Comparison of ENCODE assay signal across 20 mouse cellular contexts in genomic region chr6:29208178-29208577, GRCm38 (mm10). TPM values are rescaled to one million over a fixed set of nuclear protein-coding genes. Genes with fewer than 3 reads are reported as not detected.
A peak's percentile ranks its signal among the peaks of the same experiment; 100 is the strongest.
DNase-seq lines count a peak whose midpoint lies in the region; ATAC-seq lines count a peak whose summit lies in the region.
"Had no signal": no experiment of that assay in that cellular context is flagged by ENCODE, and none has a peak within 500 bp of the region (broad histone marks: within the 10 kb centered on the region; RNA-seq: fewer than 3 reads in every experiment).

No protein-coding gene starts in this region.

- no peak overlapping the region for H3K4me3 ChIP-seq in forebrain, embryonic 10.5 days
- H3K4me3 ChIP-seq in forebrain, embryonic 16.5 days (replicated peaks; ENCODE audit: low read length): no peak overlapping the region
- H3K4me3 ChIP-seq in heart, embryonic 13.5 days: no peak overlapping the region
- H3K4me3 ChIP-seq: embryonic facial prominence, embryonic 12.5 days; hindbrain, embryonic 15.5 days; megakaryocyte, embryonic 14.5 days; neural tube, embryonic 12.5 days had no signal

- ATAC-seq in forebrain, embryonic 16.5 days: no peak
- no peak for ATAC-seq in heart, embryonic 13.5 days (ENCODE audit: extremely low read depth, insufficient number of reproducible peaks, low FRiP score, low TSS enrichment)
- ATAC-seq: activated CD4-positive, CD25-positive, alpha-beta regulatory T cell, adult 4 months; liver, postnatal 0 days had no signal

- H3K27ac ChIP-seq in forebrain, embryonic 10.5 days: no peak overlapping the region
- H3K27ac ChIP-seq in forebrain, embryonic 16.5 days (ENCODE audit: low read length): no peak overlapping the region
- no peak overlapping the region for H3K27ac ChIP-seq in heart, embryonic 13.5 days (replicated peaks)
- H3K27ac ChIP-seq: embryonic facial prominence, embryonic 12.5 days; hindbrain, embryonic 15.5 days; neural tube, embryonic 12.5 days had no signal

- DNase-seq in forebrain, embryonic 10.5 days (ENCODE audit: extremely low spot score, low spot score): peak; percentile 12
- DNase-seq in heart, postnatal 4 days: no peak
- DNase-seq in testis, postnatal 10 days (ENCODE audit: low spot score): peak; percentile 31
- no peak for DNase-seq in testis, postnatal 14 days (ENCODE audit: low spot score)
- no peak for DNase-seq in left cerebral cortex, adult 18-20 months (ENCODE audit: low spot score in 2 of 2)
- no peak for DNase-seq in urinary bladder, postnatal 4 days (ENCODE audit: low spot score in 2 of 2)
- DNase-seq: adrenal gland, postnatal 25 days; cerebellum, adult 2 months; kidney, adult 18-20 months; liver, postnatal 0 days; thymus, adult 2 months had no signal

- 88% methylated on average over 5 of the region's 5 CpGs for WGBS in forebrain, embryonic 10.5 days
- WGBS in forebrain, embryonic 16.5 days: 84% methylated on average over 5 of the region's 5 CpGs
- WGBS in heart, embryonic 13.5 days: 71% methylated on average over 5 of the region's 5 CpGs

- H3K4me1 ChIP-seq in forebrain, embryonic 10.5 days: peaks cover 34% of the 10 kb centered on the region
- H3K4me1 ChIP-seq in forebrain, embryonic 16.5 days (replicated peaks; ENCODE audit: control insufficient read depth, insufficient read depth, low read length): peaks cover 31% of the 10 kb centered on the region
- peaks cover 16% of the 10 kb centered on the region for H3K4me1 ChIP-seq in heart, embryonic 13.5 days

- no peak overlapping the region for H3K9ac ChIP-seq in forebrain, embryonic 16.5 days (replicated peaks; ENCODE audit: low read depth, low read length)
- H3K9ac ChIP-seq in heart, embryonic 13.5 days: peak overlapping the region; percentile 28; the same call in 1 of the 2 replicates
- H3K9ac ChIP-seq: embryonic facial prominence, embryonic 12.5 days; hindbrain, embryonic 15.5 days; liver, postnatal 0 days; neural tube, embryonic 12.5 days had no signal

- peaks cover 8% of the 10 kb centered on the region for H3K27me3 ChIP-seq in forebrain, embryonic 10.5 days (ENCODE audit: poor library complexity, severe bottlenecking)
- H3K27me3 ChIP-seq in forebrain, embryonic 16.5 days (replicated peaks; ENCODE audit: control insufficient read depth, insufficient read depth, low read length): no peaks in the 10 kb centered on the region
- peaks cover under 1% of the 10 kb centered on the region for H3K27me3 ChIP-seq in heart, embryonic 13.5 days (replicated peaks)
- H3K27me3 ChIP-seq: hindbrain, embryonic 15.5 days had no signal

- no peaks in the 10 kb centered on the region for H3K9me3 ChIP-seq in forebrain, embryonic 10.5 days
- H3K9me3 ChIP-seq in forebrain, embryonic 16.5 days (ENCODE audit: control insufficient read depth, low read length): no peaks in the 10 kb centered on the region
- H3K9me3 ChIP-seq in heart, embryonic 13.5 days: no peaks in the 10 kb centered on the region
- H3K9me3 ChIP-seq: embryonic facial prominence, embryonic 12.5 days; hindbrain, embryonic 15.5 days; megakaryocyte, embryonic 14.5 days; neural tube, embryonic 12.5 days had no signal

- H3K36me3 ChIP-seq in forebrain, embryonic 10.5 days (replicated peaks): peaks cover 34% of the 10 kb centered on the region
- no peaks in the 10 kb centered on the region for H3K36me3 ChIP-seq in forebrain, embryonic 16.5 days (ENCODE audit: control insufficient read depth, insufficient read depth)
- H3K36me3 ChIP-seq in heart, embryonic 13.5 days: peaks cover 29% of the 10 kb centered on the region

- no peak overlapping the region for H3K4me2 ChIP-seq in forebrain, embryonic 16.5 days (ENCODE audit: low read length)
- no peak overlapping the region for H3K4me2 ChIP-seq in heart, embryonic 13.5 days
- H3K4me2 ChIP-seq: embryonic facial prominence, embryonic 12.5 days; hindbrain, embryonic 15.5 days; neural tube, embryonic 12.5 days had no signal

RNA-seq across cellular contexts. Expression of gene Impdh1, which starts 8.0 kb away (rescaled TPM):
- 39.6 and 39.7 TPM in 2 replicates for polyA plus RNA-seq in forebrain, embryonic 10.5 days (2016; fragmentation: Nextera tagmentation; extraction: Ambion mirVana)
- 63.3 and 74.5 TPM in 2 replicates for polyA plus RNA-seq in forebrain, embryonic 16.5 days (2015; fragmentation: Nextera tagmentation; extraction: Ambion mirVana)
- polyA plus RNA-seq in heart, embryonic 13.5 days (2015; fragmentation: Nextera tagmentation; extraction: Ambion mirVana): 34.7 and 36.6 TPM in 2 replicates
- 10 to 100 TPM; 29.5 to 30.6 TPM for total RNA-seq in heart, postnatal 4 days (2021)
- total RNA-seq in left cerebral cortex, adult 18-20 months (2021): 10 to 100 TPM; 56.7 to 58.6 TPM

RNA-seq across cellular contexts. Expression of gene Prrt4, which starts 28.8 kb away (rescaled TPM):
- 1.3 and 1.8 TPM in 2 replicates for polyA plus RNA-seq in forebrain, embryonic 10.5 days (2016; fragmentation: Nextera tagmentation; extraction: Ambion mirVana)
- 4.6 and 6.1 TPM in 2 replicates for polyA plus RNA-seq in forebrain, embryonic 16.5 days (2015; fragmentation: Nextera tagmentation; extraction: Ambion mirVana)
- 1.5 and 2.4 TPM in 2 replicates for polyA plus RNA-seq in heart, embryonic 13.5 days (2015; fragmentation: Nextera tagmentation; extraction: Ambion mirVana)
- total RNA-seq in heart, postnatal 4 days (2021): 1 to 10 TPM; 7.3 to 7.7 TPM
- 1 to 10 TPM; 3.0 to 3.5 TPM for total RNA-seq in left cerebral cortex, adult 18-20 months (2021)
- total RNA-seq: common myeloid progenitor, adult 5-6 weeks; monocyte, adult 5-6 weeks had no signal
- polyA plus RNA-seq: activated CD4-positive, CD25-positive, alpha-beta regulatory T cell, adult 4 months; liver, postnatal 0 days had no signal

RNA-seq across cellular contexts. Expression of gene Rbm28, which starts 43.4 kb away (rescaled TPM):
- 53.8 and 58.1 TPM in 2 replicates for polyA plus RNA-seq in forebrain, embryonic 10.5 days (2016; fragmentation: Nextera tagmentation; extraction: Ambion mirVana)
- polyA plus RNA-seq in forebrain, embryonic 16.5 days (2015; fragmentation: Nextera tagmentation; extraction: Ambion mirVana): 40.0 and 49.6 TPM in 2 replicates
- polyA plus RNA-seq in heart, embryonic 13.5 days (2015; fragmentation: Nextera tagmentation; extraction: Ambion mirVana): 23.4 and 26.2 TPM in 2 replicates
- 10 to 100 TPM; 30.3 to 32.5 TPM for total RNA-seq in heart, postnatal 4 days (2021)
- total RNA-seq in left cerebral cortex, adult 18-20 months (2021): 10 to 100 TPM; 40.2 to 44.1 TPM

Comparison
In these comparisons a context has a peak if more than half of its experiments do, and no peak if none do; other contexts are left out.
1. DNase-seq: peak in forebrain, embryonic 10.5 days (single experiment) and testis, postnatal 10 days (single experiment); none in heart, postnatal 4 days (single experiment), testis, postnatal 14 days (single experiment), left cerebral cortex, adult 18-20 months (0 of 2) and urinary bladder, postnatal 4 days (0 of 2).